Mouse (Mus musculus) CH12.LX (cell line): ENCODE data around the gene Hmgcl. TPM values are rescaled to one million over a fixed set of nuclear protein-coding genes. Genes with fewer than 3 reads are reported as not detected.
A peak's percentile ranks its signal among the peaks of the same experiment; 100 is the strongest.

Source experiments
- DNase-seq: peaks from one replicate; pipeline ENCODE4 v3.0.0-alpha.2; 2013; ENCODE audit errors: extremely low read depth
- H3K27ac ChIP-seq: 2 replicates; pipeline ENCODE4 v1.5.1; 2012; ENCODE audit warnings: low read depth, mild to moderate bottlenecking, control low read depth, moderate library complexity; ENCODE audit not compliant: insufficient read depth
- H3K27me3 ChIP-seq: replicated peaks from 2 replicates; pipeline ENCODE3; 2012; ENCODE audit warnings: inconsistent platforms
- H3K36me3 ChIP-seq, 2 experiments: replicated peaks in 1 of 2; 2 replicates each; pipeline versions ENCODE3 to v1.6.1; 2012; ENCODE audit warnings: inconsistent platforms in 1 of 2, low read length in 1 of 2, mild to moderate bottlenecking in 1 of 2, mixed read lengths in 1 of 2, moderate library complexity in 1 of 2; ENCODE audit not compliant: control insufficient read depth in 1 of 2, insufficient read depth in 1 of 2
- H3K4me1 ChIP-seq, 2 experiments: 2 replicates each; pipeline ENCODE4 v1.6.1; 2012; ENCODE audit warnings: inconsistent platforms in 1 of 2, moderate library complexity in 1 of 2; ENCODE audit not compliant: insufficient read depth in 2 of 2, control insufficient read depth in 1 of 2
- H3K4me2 ChIP-seq: 2 replicates; pipeline ENCODE4 v1.6.1; 2012; ENCODE audit warnings: low read depth, mild to moderate bottlenecking, control low read depth; ENCODE audit not compliant: poor library complexity, insufficient read depth, severe bottlenecking
- H3K4me3 ChIP-seq, 3 experiments: fragments of 150-350 bp in 1 of 3; sonication (generic) in 1 of 3; replicated peaks in 1 of 3; 2 replicates each; pipeline versions ENCODE3 to v1.5.1; 2011 to 2012; ENCODE audit warnings: low read depth in 2 of 3, low read length in 2 of 3, mild to moderate bottlenecking in 2 of 3, moderate library complexity in 2 of 3, control low read depth in 1 of 3, improper control_type of control experiment in 1 of 3, inconsistent platforms in 1 of 3, mixed read lengths in 1 of 3; ENCODE audit not compliant: poor library complexity in 1 of 3
- H3K79me2 ChIP-seq: replicated peaks from 2 replicates; pipeline ENCODE4 v1.6.1; 2012; ENCODE audit warnings: mild to moderate bottlenecking, moderate library complexity; ENCODE audit not compliant: control insufficient read depth, poor library complexity, insufficient read depth, severe bottlenecking; ENCODE audit errors: extremely low read depth
- H3K9ac ChIP-seq: 2 replicates; pipeline ENCODE4 v1.6.1; 2012; ENCODE audit warnings: low read depth, mild to moderate bottlenecking, control low read depth, moderate library complexity; ENCODE audit not compliant: insufficient read depth
- H3K9me3 ChIP-seq: replicated peaks from 2 replicates; pipeline ENCODE3; 2012; ENCODE audit warnings: low read length, inconsistent platforms, mixed read lengths
- BHLHE40 ChIP-seq: IDR thresholded peaks from 2 replicates; pipeline ENCODE4 v1.6.1; 2011; ENCODE audit warnings: mild to moderate bottlenecking, low read depth, low read length, improper control_type of control experiment
- ELF1 ChIP-seq: IDR thresholded peaks from 2 replicates; pipeline ENCODE4 v1.6.1; 2014; ENCODE audit warnings: low read depth, mild to moderate bottlenecking, inconsistent platforms, low read length, improper control_type of control experiment
- HCFC1 ChIP-seq: IDR thresholded peaks from 2 replicates; pipeline ENCODE4 v1.6.1; 2012; ENCODE audit warnings: low read depth, mild to moderate bottlenecking, inconsistent platforms, low read length, improper control_type of control experiment
- IRF4 ChIP-seq: IDR thresholded peaks from 2 replicates; pipeline ENCODE4 v1.6.1; 2014; ENCODE audit warnings: low read depth, mild to moderate bottlenecking, inconsistent platforms, low read length, improper control_type of control experiment
- KAT2A ChIP-seq: IDR thresholded peaks from 2 replicates; pipeline ENCODE4 v1.6.1; 2012; ENCODE audit warnings: low read length, improper control_type of control experiment, inconsistent platforms; ENCODE audit not compliant: insufficient replicate concordance
- MAX ChIP-seq: IDR thresholded peaks from 2 replicates; pipeline ENCODE4 v1.6.1; 2011; ENCODE audit warnings: low read length, improper control_type of control experiment
- MAZ ChIP-seq: IDR thresholded peaks from 2 replicates; pipeline ENCODE4 v1.6.1; 2012; ENCODE audit warnings: low read depth, mild to moderate bottlenecking, inconsistent platforms, low read length, improper control_type of control experiment, moderate library complexity
- MEF2A ChIP-seq: IDR thresholded peaks from 2 replicates; pipeline ENCODE4 v1.6.1; 2014; ENCODE audit warnings: low read depth, mild to moderate bottlenecking, inconsistent platforms, low read length, improper control_type of control experiment, borderline replicate concordance
- MXI1 ChIP-seq: IDR thresholded peaks from 2 replicates; pipeline ENCODE4 v1.6.1; 2011; ENCODE audit warnings: mild to moderate bottlenecking, low read depth, low read length, improper control_type of control experiment
- MYC ChIP-seq: IDR thresholded peaks from 2 replicates; pipeline ENCODE4 v1.6.1; 2011; ENCODE audit warnings: low read depth, mild to moderate bottlenecking, improper control_type of control experiment, low read length
- NELFE ChIP-seq: IDR thresholded peaks from 2 replicates; pipeline ENCODE4 v1.6.1; 2011; ENCODE audit warnings: low read depth, low read length, improper control_type of control experiment
- POLR2A ChIP-seq: IDR thresholded peaks from 2 replicates; pipeline ENCODE4 v1.6.1; 2011; ENCODE audit warnings: low read depth, mild to moderate bottlenecking, improper control_type of control experiment, low read length
- POLR2AphosphoS2 ChIP-seq: IDR thresholded peaks from 2 replicates; pipeline ENCODE4 v1.6.1; 2011; ENCODE audit warnings: low read depth, low read length, improper control_type of control experiment
- SIN3A ChIP-seq: IDR thresholded peaks from 2 replicates; pipeline ENCODE4 v1.6.1; 2012; ENCODE audit warnings: low read length, improper control_type of control experiment, inconsistent platforms
- TBP ChIP-seq: conservative IDR thresholded peaks from 2 replicates; pipeline ENCODE4 v1.6.1; 2011; ENCODE audit warnings: low read depth, low read length, improper control_type of control experiment
- TCF12 ChIP-seq: IDR thresholded peaks from 2 replicates; pipeline ENCODE4 v1.6.1; 2014; ENCODE audit warnings: low read depth, mild to moderate bottlenecking, inconsistent platforms, low read length, improper control_type of control experiment
- UBTF ChIP-seq: IDR thresholded peaks from 2 replicates; pipeline ENCODE4 v1.6.1; 2012; ENCODE audit warnings: low read depth, mild to moderate bottlenecking, inconsistent platforms, low read length, improper control_type of control experiment, moderate library complexity
- ZC3H11A ChIP-seq: IDR thresholded peaks from 2 replicates; pipeline ENCODE4 v1.6.1; 2012; ENCODE audit warnings: low read depth, mild to moderate bottlenecking, inconsistent platforms, low read length, improper control_type of control experiment
- ZKSCAN1 ChIP-seq: IDR thresholded peaks from 2 replicates; pipeline ENCODE4 v1.6.1; 2012; ENCODE audit warnings: low read depth, inconsistent platforms, low read length, improper control_type of control experiment, borderline replicate concordance
- ZMIZ1 ChIP-seq: IDR thresholded peaks from 2 replicates; pipeline ENCODE4 v1.6.1; 2012; ENCODE audit warnings: low read depth, mild to moderate bottlenecking, inconsistent platforms, low read length, improper control_type of control experiment
- ZNF384 ChIP-seq: IDR thresholded peaks from 2 replicates; pipeline ENCODE4 v1.6.1; 2012; ENCODE audit warnings: low read depth, low read length, improper control_type of control experiment, inconsistent platforms
- dilution Hi-C: fragments of 300-500 bp; cut with MboI; formaldehyde crosslinking; loops from 2 replicates; pipeline ENCODE4 v1.14.3; 2020; ENCODE audit warnings: low sequenced_read_pairs; ENCODE audit not compliant: extremely low pct_unique_long_range_greater_than_20kb, extremely low pct_ligation_motif_present
- in situ Hi-C: fragments of 300-500 bp; cut with MboI; formaldehyde crosslinking; loops from 3 replicates; pipeline ENCODE4 v1.14.3; 2019; ENCODE audit warnings: low sequenced_read_pairs, low pct_ligation_motif_present, low pct_unique_long_range_greater_than_20kb, mixed read lengths
- polyA plus RNA-seq: library from polyadenylated mRNA; unstranded; fragments of >175 nt; gene quantifications from 2 replicates; pipeline ENCODE4 v1.2.1, GENCODE M21; 2012; ENCODE audit warnings: low read depth; ENCODE audit not compliant: insufficient read length
- total RNA-seq, 2 experiments: library from RNA; depleted of rRNA; stranded (reverse); fragments of 300-350 nt in 1 of 2; fragments of >200 nt in 1 of 2; gene quantifications; 2 replicates each; pipeline ENCODE4 v1.2.3; 2012 to 2014

Gene Hmgcl
- total and polyA plus RNA-seq, 3 experiments, result 27.2 to 42.7 (median 39.5) TPM

DNA sequence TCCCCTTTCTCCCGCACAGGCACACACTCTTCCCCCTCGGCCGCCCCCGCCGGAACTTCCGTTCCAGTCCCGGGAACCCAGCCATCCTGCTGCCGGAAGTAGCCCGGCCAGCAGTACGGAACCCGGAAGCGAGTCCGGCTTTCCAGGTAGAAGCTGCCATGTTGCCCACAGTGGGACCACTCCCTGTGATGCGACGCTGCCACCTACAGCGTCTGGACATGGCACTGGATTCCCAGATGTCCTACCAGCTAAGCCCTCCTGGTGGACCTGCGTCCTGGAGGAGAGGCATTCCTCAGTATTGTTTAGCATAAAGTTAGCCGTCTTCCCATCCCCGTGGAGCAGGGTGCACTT lies 26.3 kb downstream of the Hmgcl start, which contains the start of gene Lypla2:
Lypla2 (minus strand) TSS at position 71 of the 351 bp plus-strand sequence.
- peak within 1 kb of the TSS; percentile 73 for H3K9ac ChIP-seq
- H3K4me2 ChIP-seq, result peak within 1 kb of the TSS; percentile 40
- dilution Hi-C loops, result no loop called here
- H3K27ac ChIP-seq, result peak within 1 kb of the TSS; percentile 48
- peak within 1 kb of the TSS; percentile 79 to 90 (median 89) for H3K4me3 ChIP-seq
- DNase-seq, result peak; percentile 76
- TF ChIP-seq TBP (0 out of 2 replicates have a peak, but pooled peaks have one; percentile 51), SIN3A (peak; percentile 92), ZKSCAN1 (peak; percentile 83), ELF1 (peak; percentile 99), KAT2A (0 out of 2 replicates have a peak, but pooled peaks have one; percentile 60), MEF2A (0 out of 2 replicates have a peak, but pooled peaks have one; percentile 28), ZNF384 (no peak), TCF12 (peak; percentile 65; the same call in 1 of the 2 replicates), MAX (peak; percentile 32; the same call in 1 of the 2 replicates), POLR2AphosphoS2 (peak; percentile 55; the same call in 1 of the 2 replicates), MXI1 (peak; percentile 77), MYC (no peak), UBTF (0 out of 2 replicates have a peak, but pooled peaks have one; percentile 53), HCFC1 (peak; percentile 86), NELFE (peak; percentile 68), ZC3H11A (no peak), IRF4 (no peak; the same call in 1 of the 2 replicates), POLR2A (peak; percentile 80), ZMIZ1 (peak; percentile 76; the same call in 1 of the 2 replicates), MAZ (peak; percentile 43; the same call in 1 of the 2 replicates), BHLHE40 (no peak)
- H3K9me3 ChIP-seq, result no peaks in the 10 kb centered on the region
- H3K4me1 ChIP-seq, result peaks cover 5 to 25% of the 10 kb centered on the region in 2 experiments
- in situ Hi-C loops, result no loop called here
- no peaks in the 10 kb centered on the region for H3K27me3 ChIP-seq
- peaks cover 52 to 69% of the 10 kb centered on the region in 2 experiments for H3K36me3 ChIP-seq
- peaks cover 17% of the 10 kb centered on the region for H3K79me2 ChIP-seq
